Mouse (Mus musculus) hematopoietic stem cell, adult 5-6 weeks (primary cell): Measurements from ENCODE around the gene Nfic. TPM values are rescaled to one million over a fixed set of nuclear protein-coding genes. Genes with fewer than 3 reads are reported as not detected.

Experiments
- ATAC-seq, 2 experiments: fragments of 125-278 bp in 1 of 2; replicated peaks in 1 of 2; 2 replicates each; pipeline ENCODE4 v1.8.0; 2016 to 2017; ENCODE audit warnings: inconsistent platforms in 2 of 2, mild to moderate bottlenecking in 2 of 2, moderate number of reproducible peaks in 2 of 2, low read depth in 1 of 2, moderate TSS enrichment in 1 of 2; ENCODE audit not compliant: low FRiP score in 2 of 2, poor library complexity in 2 of 2, severe bottlenecking in 2 of 2, insufficient read depth in 1 of 2, low TSS enrichment in 1 of 2
- total RNA-seq: library from RNA; stranded (forward); fragments of 172-1452, 232-1000 nt; gene quantifications from 2 replicates; pipeline ENCODE4 v1.2.3, GENCODE M21; 2017

Gene Nfic
- total RNA-seq, 1 experiment from 2014 or later: 10.8 TPM

DNA sequence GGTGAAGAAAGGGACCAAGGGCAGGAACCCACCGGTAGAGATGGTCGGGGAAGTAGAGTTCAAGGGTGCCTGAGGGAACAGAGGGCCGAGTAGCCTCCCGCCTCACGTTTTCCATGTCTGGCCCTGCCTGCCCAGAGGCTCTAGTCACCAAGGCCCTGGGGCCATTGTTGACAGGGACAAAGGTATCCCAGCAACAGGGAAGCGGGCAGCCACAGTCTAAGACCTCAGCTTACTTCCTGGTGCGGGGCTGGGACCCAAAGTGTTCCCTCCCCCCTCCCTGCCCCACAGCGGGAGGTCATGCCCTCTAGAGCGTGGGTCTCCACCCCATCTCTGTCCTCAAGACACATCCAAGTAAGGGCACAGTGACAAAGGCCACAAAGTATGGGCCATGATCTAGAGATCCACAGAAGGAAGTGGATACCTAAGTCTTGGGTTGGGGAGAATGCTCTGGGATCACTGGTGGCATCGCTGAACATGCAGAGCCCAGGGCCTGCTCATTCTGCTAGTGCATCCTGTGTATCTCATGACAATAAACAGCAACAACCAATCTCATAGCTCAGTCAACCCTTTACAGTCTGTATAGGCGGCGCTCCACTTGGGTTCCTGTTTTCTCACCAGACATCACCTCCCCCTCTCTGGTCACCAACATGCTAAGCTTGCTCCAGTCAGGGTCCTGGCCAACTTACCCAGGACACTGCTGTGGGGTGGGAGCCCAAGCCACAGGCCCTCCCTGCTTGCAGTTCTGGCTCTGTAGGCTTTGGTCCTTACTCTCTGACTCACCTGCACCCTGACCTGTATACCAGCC is 89.6 kb downstream of the Nfic start, which contains the start of gene 4930404N11Rik:
Gene 4930404N11Rik (minus strand): TSS at position 145 of the 805 bp plus-strand sequence.
- ATAC-seq: peak; percentile 15 to 30; a peak in 2 of 4 replicates

- no peak for ATAC-seq
Observed at GRCm38 (mm10) chr10:81365073-81365472, 90.4 kb downstream of the Nfic start.

DNA sequence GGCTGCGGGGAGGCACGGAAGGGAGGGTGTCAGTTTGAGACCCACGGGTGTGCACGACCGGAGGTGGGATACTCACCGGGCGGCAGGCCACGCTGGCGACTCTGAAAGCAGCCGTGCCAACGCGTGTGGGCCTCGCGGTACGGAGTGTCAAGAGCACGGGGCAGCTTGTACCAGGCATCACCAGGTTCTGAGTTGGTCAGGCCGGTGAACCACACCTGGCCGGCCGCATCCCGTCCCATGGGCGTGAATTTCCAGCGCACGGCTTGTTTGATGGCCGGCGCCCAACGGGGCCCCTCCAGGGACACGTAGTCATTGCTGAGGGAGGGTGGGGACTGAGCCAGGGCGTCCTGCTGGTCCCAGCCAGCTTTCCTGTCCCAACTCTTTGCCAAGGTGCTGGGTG is 90.8 kb downstream of the Nfic start:
- ATAC-seq: no peak

DNA sequence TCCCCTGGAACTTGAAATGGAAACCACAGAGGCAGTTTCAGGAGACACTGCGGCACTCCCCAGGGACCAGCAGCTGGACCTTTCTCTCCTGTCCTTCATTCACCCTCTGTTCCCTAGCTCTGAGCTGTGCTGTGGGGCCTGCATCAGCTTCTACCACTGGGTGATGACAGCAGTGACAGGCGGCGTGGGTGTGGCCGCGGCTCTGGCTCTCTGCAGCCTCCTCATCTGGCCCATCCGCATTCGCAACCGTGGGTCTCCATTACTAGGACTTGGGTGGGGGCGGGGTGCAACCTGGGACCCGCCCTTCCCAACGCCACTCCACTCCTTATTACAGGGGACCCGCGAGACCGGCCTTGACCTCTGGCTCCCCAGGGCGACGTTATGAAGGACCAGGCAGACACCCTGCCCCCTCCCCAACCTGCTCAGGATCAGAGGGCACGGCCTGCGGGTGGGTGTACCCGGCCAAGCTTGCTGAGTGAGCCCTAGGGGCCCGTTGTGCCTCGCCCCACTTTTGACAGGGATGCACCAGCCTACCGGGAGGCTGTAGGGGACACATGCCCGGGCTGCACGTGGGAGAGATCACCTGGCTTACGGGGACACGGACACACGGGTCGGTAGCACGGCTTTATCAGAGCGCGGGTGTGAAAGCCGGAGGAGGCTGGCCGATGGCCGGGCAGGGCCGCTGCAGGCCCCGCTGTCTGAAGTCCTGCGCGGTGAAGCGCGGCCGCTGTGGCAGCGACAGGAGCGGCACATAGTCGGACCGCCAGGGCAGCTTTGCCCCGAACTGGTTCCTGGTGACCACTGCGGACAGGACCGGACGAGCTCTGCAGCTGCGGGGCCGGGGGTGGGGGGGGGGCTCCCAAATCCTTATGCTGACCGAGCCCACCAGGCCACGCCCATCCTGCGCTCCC is 91.7 kb downstream of the Nfic start:
- no peak for ATAC-seq

GRCm38 (mm10) chr10:81362336-81362949 is 93.0 kb downstream of the Nfic start:
- no peak for ATAC-seq

DNA sequence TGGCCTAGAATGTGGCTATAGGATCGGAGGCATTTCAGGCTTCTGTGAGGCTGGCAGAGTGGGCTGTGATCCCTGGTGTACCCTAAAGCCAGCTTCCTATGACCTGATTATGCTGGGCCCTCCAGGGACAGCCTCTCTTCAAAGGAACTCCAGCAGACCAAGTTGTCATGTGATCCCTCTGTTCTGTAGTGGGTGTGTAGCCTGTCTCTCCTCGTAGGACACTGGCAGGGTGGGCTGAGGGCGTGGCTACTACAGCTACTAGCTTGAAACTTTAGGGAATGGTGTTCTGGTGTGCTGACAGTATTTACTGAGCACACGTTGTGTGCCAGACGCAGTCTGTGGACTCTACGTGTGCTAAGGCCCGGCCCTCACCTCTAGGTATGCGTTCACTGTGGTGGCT is 94.7 kb downstream of the Nfic start:
- ATAC-seq: no peak

DNA sequence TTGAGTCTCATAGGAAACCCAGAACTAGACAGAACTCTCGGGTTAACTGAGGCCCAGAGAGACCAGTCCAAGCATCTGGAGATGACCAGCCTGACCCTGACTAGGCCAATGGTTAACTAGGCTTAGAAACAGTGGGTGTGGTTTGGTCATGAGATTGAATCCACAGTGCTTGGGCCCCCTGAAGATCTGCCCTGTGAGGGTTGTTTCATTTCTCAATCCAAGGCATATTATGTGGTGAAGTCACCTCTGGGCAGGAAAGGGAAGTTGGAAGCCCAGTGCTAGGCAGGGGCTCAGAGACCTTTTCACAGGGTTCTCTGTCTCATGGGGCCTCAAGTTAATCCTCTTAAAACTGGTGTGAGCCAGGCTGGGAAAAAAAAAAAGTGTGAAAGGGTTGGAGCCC is 96.6 kb downstream of the Nfic start:
- peak; percentile 30 to 32; a peak in 3 of 4 replicates for ATAC-seq

- no peak for ATAC-seq
Observed at GRCm38 (mm10) chr10:81358209-81358608, 97.2 kb downstream of the Nfic start.

DNA sequence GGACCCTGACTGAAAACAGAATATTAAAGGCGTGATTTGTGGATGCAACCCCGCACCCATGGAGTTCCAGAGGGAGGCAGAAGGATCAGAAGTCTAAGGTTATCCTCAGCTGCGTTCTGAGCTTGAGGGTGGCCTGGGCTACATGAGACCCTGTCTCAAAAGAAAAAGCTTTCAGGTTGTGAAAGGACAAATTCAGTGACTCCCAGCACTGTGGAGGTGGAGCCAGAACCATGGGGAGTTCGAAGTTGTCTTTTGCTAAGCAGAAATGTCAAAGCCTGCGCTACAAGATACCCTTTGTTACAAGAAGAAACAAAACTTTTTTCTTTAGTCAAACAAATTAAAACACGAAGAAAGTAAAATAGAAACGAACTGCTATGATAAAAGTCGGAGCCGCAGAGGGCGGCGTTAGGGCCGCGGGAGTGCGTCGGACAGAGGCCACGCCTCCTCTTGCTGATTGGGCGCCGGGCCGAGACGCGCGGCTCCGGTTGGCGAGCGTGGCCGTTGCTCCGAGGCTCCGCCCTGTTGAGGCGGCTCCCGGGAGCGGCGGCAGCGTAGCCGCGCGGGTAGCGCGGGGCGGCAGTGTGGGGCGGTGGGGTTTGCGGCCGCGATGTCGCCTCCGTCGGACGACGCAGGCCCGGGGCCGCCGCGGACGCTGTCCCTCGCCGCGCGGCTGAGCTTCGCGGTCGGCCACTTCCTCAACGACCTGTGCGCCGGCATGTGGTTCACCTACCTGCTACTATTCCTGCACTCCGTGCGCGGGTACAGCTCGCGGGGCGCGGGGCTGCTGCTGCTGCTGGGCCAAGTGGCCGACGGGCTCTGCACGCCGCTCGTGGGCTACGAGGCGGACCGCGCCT is 98.2 kb downstream of the Nfic start, which contains the start of gene Mfsd12:
Gene Mfsd12 (plus strand): TSS at position 501 of the 854 bp plus-strand sequence.
- ATAC-seq: peak; percentile 60 to 83

DNA sequence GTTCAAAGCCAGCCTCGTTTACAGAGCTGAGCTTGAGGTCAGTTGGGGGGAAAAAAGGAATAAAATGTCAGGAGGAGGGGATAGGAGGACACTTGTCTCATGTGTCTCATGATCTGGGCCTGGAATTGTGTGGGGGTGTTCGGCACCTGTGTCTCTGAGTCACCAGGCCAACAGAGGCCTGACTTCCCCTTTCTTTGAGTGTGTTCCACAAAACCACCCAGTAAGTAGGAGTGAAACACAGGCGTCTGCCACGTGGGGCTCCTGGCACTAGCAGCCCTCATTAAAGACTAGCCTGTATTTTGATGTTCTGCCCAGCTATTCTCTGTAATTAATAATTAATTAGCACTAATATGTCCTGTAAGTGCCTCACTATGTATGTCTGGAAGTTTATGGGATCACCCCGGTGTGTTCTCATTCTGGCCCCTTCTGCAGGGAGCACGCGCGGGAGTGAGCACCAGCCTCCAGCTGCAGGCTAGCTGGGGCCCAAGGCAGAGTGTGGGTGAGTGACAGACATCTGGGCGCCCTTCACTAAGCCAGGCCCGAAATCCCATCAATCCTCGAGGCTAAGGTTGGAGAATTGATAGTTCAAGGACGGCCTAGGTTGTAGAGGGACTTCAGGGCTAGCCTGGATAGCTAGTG is 99.0 kb downstream of the Nfic start:
- ATAC-seq: peak; percentile 66 to 72

DNA sequence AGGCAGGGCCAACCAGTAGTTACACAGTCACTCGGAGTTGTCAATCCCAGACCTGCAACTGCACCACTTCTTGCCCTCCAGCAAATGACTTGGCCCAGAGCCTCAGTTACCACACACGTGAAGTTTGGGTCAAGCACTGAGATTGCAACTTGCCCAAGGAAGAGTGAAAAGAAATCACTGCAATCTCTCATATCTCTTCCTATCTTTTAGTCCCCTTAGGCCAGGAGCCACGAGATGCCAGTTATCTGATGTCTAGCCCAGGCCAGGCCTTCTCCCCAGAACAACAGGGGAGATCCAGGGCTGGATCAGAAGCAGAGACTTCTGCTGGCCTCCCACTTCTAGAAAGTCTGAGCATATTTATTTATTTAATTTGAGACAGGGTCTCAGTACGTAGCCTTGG is 99.9 kb downstream of the Nfic start:
- no peak for ATAC-seq

DNA sequence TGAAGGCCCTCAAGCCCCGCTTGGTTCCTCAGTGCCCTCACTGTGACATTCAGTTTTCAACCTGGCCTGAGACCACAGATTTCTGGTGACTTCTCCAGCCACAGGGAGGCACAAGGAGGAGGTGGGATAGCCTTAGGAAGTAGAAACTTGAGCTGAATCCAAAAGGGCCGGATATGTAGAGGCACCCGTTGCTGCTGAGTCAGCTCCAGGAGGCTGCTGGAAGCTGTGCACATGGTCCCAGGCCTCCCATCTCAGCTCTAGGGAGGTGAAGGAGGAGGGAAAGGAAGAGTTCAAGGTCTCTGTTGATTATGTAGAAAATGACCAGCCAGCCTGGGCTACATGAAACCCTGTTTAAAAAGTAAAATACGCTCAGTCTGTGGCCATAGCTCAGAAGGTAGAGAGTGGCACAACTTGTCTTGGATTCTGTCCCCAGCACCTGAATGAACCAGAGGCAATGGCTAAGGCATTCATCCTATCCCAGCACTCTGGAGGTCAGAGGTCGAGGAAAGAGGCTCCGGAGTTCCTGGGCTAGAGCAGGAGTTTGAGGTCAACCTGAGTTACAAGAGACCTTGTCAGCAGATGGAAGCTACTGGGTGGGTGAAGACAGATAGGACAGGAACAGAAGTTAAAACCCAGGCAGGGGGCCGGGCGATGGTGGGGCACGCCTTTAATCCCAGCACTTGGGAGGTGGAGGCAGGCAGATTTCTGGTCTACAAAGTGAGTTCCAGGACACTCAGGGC is 100.5 kb downstream of the Nfic start:
- ATAC-seq: no peak

GRCm38 (mm10) chr10:81351678-81352291 is 103.7 kb downstream of the Nfic start:
- no peak for ATAC-seq

DNA sequence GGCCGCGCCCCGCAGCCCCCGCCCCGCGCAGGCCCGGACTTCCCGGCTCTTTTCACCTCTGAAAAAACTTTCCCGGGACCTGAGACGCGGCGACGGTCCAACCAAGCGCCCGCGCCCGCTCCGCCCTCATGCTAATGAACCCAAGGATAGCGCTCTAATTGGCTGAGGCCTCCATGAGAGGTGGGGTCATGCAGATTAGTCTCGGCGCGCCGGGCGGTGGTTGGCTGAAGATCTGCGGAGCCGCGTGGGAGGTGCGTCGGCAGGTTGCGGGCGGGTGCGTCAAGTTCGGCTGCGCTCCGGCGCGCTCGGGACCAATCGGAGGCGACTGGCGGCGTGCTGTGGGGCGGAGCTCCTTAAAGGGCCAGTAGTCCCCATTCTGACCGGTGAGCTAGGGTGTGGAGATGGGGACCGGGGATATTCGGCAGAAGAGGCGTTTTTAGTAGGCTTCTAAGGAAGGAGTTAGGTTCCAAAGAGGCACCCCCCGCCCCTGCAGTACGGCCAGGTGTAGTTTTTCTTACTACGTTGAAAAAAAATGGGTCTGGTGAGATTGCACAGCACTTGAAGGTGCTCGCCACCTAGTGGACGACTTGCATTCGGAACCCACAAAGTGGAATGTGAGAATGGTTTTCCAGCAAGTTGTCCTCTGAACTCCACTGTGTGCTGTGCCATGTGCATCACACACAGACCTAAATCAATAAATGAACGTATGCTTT is 104.9 kb downstream of the Nfic start, which contains the start of gene Hmg20b:
Gene Hmg20b (minus strand): TSS at position 130 of the 713 bp plus-strand sequence.
- peak; percentile 92 to 94 for ATAC-seq

DNA sequence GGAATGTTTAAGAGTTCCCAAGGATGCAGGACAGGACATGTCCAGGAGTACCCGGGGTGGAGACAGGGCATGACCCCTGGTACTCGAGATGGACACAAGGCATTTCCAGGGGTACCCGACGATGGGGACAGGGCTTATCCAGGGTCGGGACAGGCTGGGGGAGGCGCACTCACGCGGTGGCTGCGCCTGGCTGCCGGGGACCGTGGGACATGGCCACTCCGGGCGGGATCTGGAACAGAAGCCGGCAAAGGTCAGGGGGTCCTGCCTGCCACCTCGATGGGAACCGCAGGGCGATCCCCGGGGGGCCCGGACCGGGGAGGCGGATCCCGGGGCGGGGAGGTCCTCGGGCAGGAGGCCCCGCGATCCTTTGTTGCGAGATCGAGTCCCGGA is 105.5 kb downstream of the Nfic start:
- no peak for ATAC-seq
